Mouse (Mus musculus): ENCODE measurements around the gene Med12l.

DNA sequence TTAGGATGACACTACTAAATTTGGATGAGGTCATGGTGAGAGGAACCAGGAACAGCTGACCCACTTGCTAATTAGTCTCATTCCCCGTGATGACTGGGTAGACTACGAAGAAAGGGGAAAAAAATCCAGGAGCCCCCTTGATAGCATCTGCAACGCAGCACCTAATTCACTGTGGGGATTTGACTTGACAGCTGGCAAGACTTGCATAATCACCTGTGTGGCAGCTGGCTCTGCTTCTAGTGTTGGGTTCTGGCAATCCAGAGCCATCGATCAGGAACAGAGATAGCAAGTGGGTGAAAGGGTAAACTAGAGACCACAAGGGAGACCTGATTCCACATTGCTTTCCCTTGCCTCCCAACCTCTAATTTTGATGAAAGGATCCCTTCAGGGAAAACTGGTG lies 19.8 kb upstream of the Med12l start:
- TF ChIP-seq MAZ (IDR thresholded peaks at IDR 0.05; ENCODE audit: low read depth, low read length), result no peak
- TF ChIP-seq E2F4 (IDR thresholded peaks at IDR 0.05; ENCODE audit: insufficient replicate concordance, low read depth, low read length), result no peak
- no peak for TF ChIP-seq MXI1 (IDR thresholded peaks at IDR 0.05; ENCODE audit: low read depth, low read length)
- no peak for TF ChIP-seq NELFE (IDR thresholded peaks at IDR 0.05; ENCODE audit: low read depth, low read length)
- no peak for TF ChIP-seq POLR2A (IDR thresholded peaks at IDR 0.05; ENCODE audit: low read depth, low read length)
- TF ChIP-seq CTCF (conservative IDR thresholded peaks at IDR 0.05 in 1 of 2, IDR thresholded peaks at IDR 0.05 in 1 of 2; ENCODE audit: low read depth in 2 of 2, low read length in 2 of 2), result no peak
- no peak for TF ChIP-seq IRF4 (IDR thresholded peaks at IDR 0.05; ENCODE audit: low read depth, low read length)
- TF ChIP-seq EP300 (IDR thresholded peaks at IDR 0.05; ENCODE audit: low read length), result no peak
- TF ChIP-seq SIN3A (IDR thresholded peaks at IDR 0.05; ENCODE audit: low read length), result no peak
